Mouse (Mus musculus): Measurements from ENCODE around the gene Foxred2. TPM values are rescaled to one million over a fixed set of nuclear protein-coding genes. Genes with fewer than 3 reads are reported as not detected.

Foxred2 gene
- polyA plus RNA-seq, 1 experiment, result 9.7 TPM

GRCm38 (mm10) chr15:77914507-77914906 is 42.0 kb downstream of the Foxred2 start:
- WGBS, result 96% methylated on average over 3 of the region's 3 CpGs
- H3K27me3 ChIP-seq (ENCODE audit: control insufficient read depth, insufficient read depth, low read length), result no peaks in the 10 kb centered on the region
- no peak overlapping the region for H3K4me3 ChIP-seq (ENCODE audit: control insufficient read depth, insufficient read depth, low read length)
- peaks cover 13% of the 10 kb centered on the region for H3K36me3 ChIP-seq (ENCODE audit: control insufficient read depth, insufficient read depth, low read length)
- DNase-seq, result no peak
- H3K27ac ChIP-seq (ENCODE audit: control insufficient read depth, insufficient read depth, low read length), result no peak overlapping the region
- TF ChIP-seq POLR2A (IDR thresholded peaks at IDR 0.05; ENCODE audit: control insufficient read depth, extremely low read depth, insufficient read depth, low read length, poor library complexity), result no peak
- no peaks in the 10 kb centered on the region for H3K4me1 ChIP-seq (replicated peaks; ENCODE audit: control insufficient read depth, insufficient read depth, low read length)

GRCm38 (mm10) chr15:77913054-77913453 is 43.5 kb downstream of the Foxred2 start:
- 92% methylated on average over 8 of the region's 8 CpGs for whole genome bisulfite sequencing
- Histone ChIP-seq H3K4me1 (replicated peaks; ENCODE audit: control insufficient read depth, insufficient read depth, low read length) (no peaks in the 10 kb centered on the region), H3K36me3 (ENCODE audit: control insufficient read depth, insufficient read depth, low read length) (peaks cover 13% of the 10 kb centered on the region), H3K4me3 (ENCODE audit: control insufficient read depth, insufficient read depth, low read length) (no peak overlapping the region), H3K27me3 (ENCODE audit: control insufficient read depth, insufficient read depth, low read length) (no peaks in the 10 kb centered on the region), H3K27ac (ENCODE audit: control insufficient read depth, insufficient read depth, low read length) (no peak overlapping the region)
- DNase-seq, result no peak
- no peak for TF ChIP-seq POLR2A (IDR thresholded peaks at IDR 0.05; ENCODE audit: control insufficient read depth, extremely low read depth, insufficient read depth, low read length, poor library complexity)
- TF ChIP-seq CTCF (IDR thresholded peaks at IDR 0.05; ENCODE audit: borderline replicate concordance, control insufficient read depth, extremely low read depth, insufficient read depth, low read length, poor library complexity), result no peak

- no peak for DNase-seq
- TF ChIP-seq CTCF (IDR thresholded peaks at IDR 0.05; ENCODE audit: borderline replicate concordance, control insufficient read depth, extremely low read depth, insufficient read depth, low read length, poor library complexity) (no peak), POLR2A (IDR thresholded peaks at IDR 0.05; ENCODE audit: control insufficient read depth, extremely low read depth, insufficient read depth, low read length, poor library complexity) (no peak)
- Histone ChIP-seq H3K27me3 (ENCODE audit: control insufficient read depth, insufficient read depth, low read length) (no peaks in the 10 kb centered on the region), H3K4me3 (ENCODE audit: control insufficient read depth, insufficient read depth, low read length) (no peak overlapping the region), H3K4me1 (replicated peaks; ENCODE audit: control insufficient read depth, insufficient read depth, low read length) (no peaks in the 10 kb centered on the region), H3K36me3 (ENCODE audit: control insufficient read depth, insufficient read depth, low read length) (peaks cover 13% of the 10 kb centered on the region), H3K27ac (ENCODE audit: control insufficient read depth, insufficient read depth, low read length) (no peak overlapping the region)
- 91% methylated on average over 7 of the region's 7 CpGs for WGBS
Observed at GRCm38 (mm10) chr15:77912585-77912984, 43.9 kb downstream of the Foxred2 start.

GRCm38 (mm10) chr15:77912048-77912447 is 44.5 kb downstream of the Foxred2 start:
- H3K4me3 ChIP-seq (ENCODE audit: control insufficient read depth, insufficient read depth, low read length), result no peak overlapping the region
- 94% methylated on average over 5 of the region's 5 CpGs for WGBS
- no peak for DNase-seq
- no peak overlapping the region for H3K27ac ChIP-seq (ENCODE audit: control insufficient read depth, insufficient read depth, low read length)
- H3K27me3 ChIP-seq (ENCODE audit: control insufficient read depth, insufficient read depth, low read length), result no peaks in the 10 kb centered on the region
- H3K36me3 ChIP-seq (ENCODE audit: control insufficient read depth, insufficient read depth, low read length), result peaks cover 13% of the 10 kb centered on the region
- H3K4me1 ChIP-seq (replicated peaks; ENCODE audit: control insufficient read depth, insufficient read depth, low read length), result no peaks in the 10 kb centered on the region
- TF ChIP-seq POLR2A (IDR thresholded peaks at IDR 0.05; ENCODE audit: control insufficient read depth, extremely low read depth, insufficient read depth, low read length, poor library complexity) (no peak), CTCF (IDR thresholded peaks at IDR 0.05; ENCODE audit: borderline replicate concordance, control insufficient read depth, extremely low read depth, insufficient read depth, low read length, poor library complexity) (no peak)

GRCm38 (mm10) chr15:77911065-77911464 is 45.5 kb downstream of the Foxred2 start:
- H3K4me3 ChIP-seq (ENCODE audit: control insufficient read depth, insufficient read depth, low read length), result no peak overlapping the region
- H3K36me3 ChIP-seq (ENCODE audit: control insufficient read depth, insufficient read depth, low read length), result peaks cover 13% of the 10 kb centered on the region
- 0 out of 2 replicates have a peak, but pooled peaks cover 5% of the 10 kb centered on the region for H3K4me1 ChIP-seq (replicated peaks; ENCODE audit: control insufficient read depth, insufficient read depth, low read length)
- no peaks in the 10 kb centered on the region for H3K27me3 ChIP-seq (ENCODE audit: control insufficient read depth, insufficient read depth, low read length)
- 75% methylated on average over 2 of the region's 2 CpGs for WGBS
- no peak overlapping the region for H3K27ac ChIP-seq (ENCODE audit: control insufficient read depth, insufficient read depth, low read length)
- TF ChIP-seq POLR2A (IDR thresholded peaks at IDR 0.05; ENCODE audit: control insufficient read depth, extremely low read depth, insufficient read depth, low read length, poor library complexity) (no peak), CTCF (IDR thresholded peaks at IDR 0.05; ENCODE audit: borderline replicate concordance, control insufficient read depth, extremely low read depth, insufficient read depth, low read length, poor library complexity) (no peak)
- DNase-seq, result no peak

GRCm38 (mm10) chr15:77907646-77908518 is 48.6 kb downstream of the Foxred2 start:
- H3K27ac ChIP-seq (ENCODE audit: control insufficient read depth, insufficient read depth, low read length), result no peak overlapping the region

More at GRCm38 (mm10) chr15:77907646-77908518, 48.6 kb downstream of the Foxred2 start:
- DNase-seq, result no peak
- Histone ChIP-seq H3K4me1 (replicated peaks; ENCODE audit: control insufficient read depth, insufficient read depth, low read length) (peaks cover 24% of the 10 kb centered on the region), H3K27me3 (ENCODE audit: control insufficient read depth, insufficient read depth, low read length) (no peaks in the 10 kb centered on the region), H3K4me3 (ENCODE audit: control insufficient read depth, insufficient read depth, low read length) (no peak overlapping the region), H3K36me3 (ENCODE audit: control insufficient read depth, insufficient read depth, low read length) (no peaks in the 10 kb centered on the region)
- no peak for TF ChIP-seq POLR2A (IDR thresholded peaks at IDR 0.05; ENCODE audit: control insufficient read depth, extremely low read depth, insufficient read depth, low read length, poor library complexity)
- TF ChIP-seq CTCF (IDR thresholded peaks at IDR 0.05; ENCODE audit: borderline replicate concordance, control insufficient read depth, extremely low read depth, insufficient read depth, low read length, poor library complexity), result no peak
- 90% methylated on average over 9 of the region's 9 CpGs for WGBS
